Mouse (Mus musculus): Measurements from ENCODE around the gene Ak3. TPM values are rescaled to one million over a fixed set of nuclear protein-coding genes. Genes with fewer than 3 reads are reported as not detected.

The Ak3 gene
- polyA plus RNA-seq, 1 experiment: 62.8 TPM

- no peak overlapping the region for H3K4me2 ChIP-seq (ENCODE audit: low read depth)
- no peak for TF ChIP-seq MAX (IDR thresholded peaks at IDR 0.05; ENCODE audit: low read depth)
- TF ChIP-seq MYOG (IDR thresholded peaks at IDR 0.05; ENCODE audit: control insufficient read depth in 1 of 3, insufficient read depth in 1 of 3, insufficient read length in 2 of 3, low read depth in 2 of 3): no peak
- no peak for TF ChIP-seq E2F4 (IDR thresholded peaks at IDR 0.05; ENCODE audit: insufficient read depth)
- TF ChIP-seq SRF (IDR thresholded peaks at IDR 0.05; ENCODE audit: control insufficient read depth, insufficient read length, low read depth): no peak
- TF ChIP-seq REST (IDR thresholded peaks at IDR 0.05; ENCODE audit: insufficient read depth, insufficient read length): no peak
- no peak for TF ChIP-seq USF1 (IDR thresholded peaks at IDR 0.05; ENCODE audit: low read depth)
- no peak for TF ChIP-seq MYOD1 (IDR thresholded peaks at IDR 0.05; ENCODE audit: control insufficient read depth in 1 of 3, insufficient read length in 2 of 3, low read depth in 2 of 3)
- no peak for TF ChIP-seq POLR2A (IDR thresholded peaks at IDR 0.05; ENCODE audit: insufficient read length, low read depth)
- no peak for TF ChIP-seq POLR2AphosphoS2 (IDR thresholded peaks at IDR 0.05; ENCODE audit: insufficient read length, low read depth)
- TF ChIP-seq TCF3 (IDR thresholded peaks at IDR 0.05; ENCODE audit: insufficient read length, low read depth): no peak
- no peak for TF ChIP-seq CEBPB (IDR thresholded peaks at IDR 0.05; ENCODE audit: insufficient read depth, poor library complexity, severe bottlenecking)
- TF ChIP-seq TCF12 (IDR thresholded peaks at IDR 0.05; ENCODE audit: insufficient read depth, poor library complexity, severe bottlenecking): no peak
- H3K79me2 ChIP-seq (ENCODE audit: control insufficient read depth, insufficient read depth): no peaks in the 10 kb centered on the region
- no peak overlapping the region for H3K4me3 ChIP-seq
- H3K27me3 ChIP-seq (ENCODE audit: control insufficient read depth, insufficient read depth, insufficient read length): no peaks in the 10 kb centered on the region
- no peak overlapping the region for H3ac ChIP-seq (ENCODE audit: control insufficient read depth, insufficient read length)
- no peaks in the 10 kb centered on the region for H3K36me3 ChIP-seq (ENCODE audit: control insufficient read depth, insufficient read depth)
Observed at GRCm38 (mm10) chr19:29054594-29054993, 6.8 kb upstream of the Ak3 start.

GRCm38 (mm10) chr19:29052786-29053185, 5.0 kb upstream of the Ak3 start:
- TF ChIP-seq USF1 (IDR thresholded peaks at IDR 0.05; ENCODE audit: low read depth) (no peak), E2F4 (IDR thresholded peaks at IDR 0.05; ENCODE audit: insufficient read depth) (no peak), MAX (IDR thresholded peaks at IDR 0.05; ENCODE audit: low read depth) (no peak), REST (IDR thresholded peaks at IDR 0.05; ENCODE audit: insufficient read depth, insufficient read length) (no peak), POLR2A (IDR thresholded peaks at IDR 0.05; ENCODE audit: insufficient read length, low read depth) (no peak), MYOG (IDR thresholded peaks at IDR 0.05; ENCODE audit: control insufficient read depth in 1 of 3, insufficient read depth in 1 of 3, insufficient read length in 2 of 3, low read depth in 2 of 3) (no peak)
- H3K79me2 ChIP-seq (ENCODE audit: control insufficient read depth, insufficient read depth): no peaks in the 10 kb centered on the region
- H3K27me3 ChIP-seq (ENCODE audit: control insufficient read depth, insufficient read depth, insufficient read length): no peaks in the 10 kb centered on the region
- H3K4me2 ChIP-seq (ENCODE audit: low read depth): no peak overlapping the region
- H3ac ChIP-seq (ENCODE audit: control insufficient read depth, insufficient read length): no peak overlapping the region
- H3K4me3 ChIP-seq: no peak overlapping the region
- no peaks in the 10 kb centered on the region for H3K36me3 ChIP-seq (ENCODE audit: control insufficient read depth, insufficient read depth)

GRCm38 (mm10) chr19:29050186-29050980, 2.6 kb upstream of the Ak3 start:
- Histone ChIP-seq H3ac (ENCODE audit: control insufficient read depth, insufficient read length) (no peak overlapping the region), H3K4me2 (ENCODE audit: low read depth) (no peak overlapping the region), H3K79me2 (ENCODE audit: control insufficient read depth, insufficient read depth) (peaks cover 7% of the 10 kb centered on the region), H3K36me3 (ENCODE audit: control insufficient read depth, insufficient read depth) (no peaks in the 10 kb centered on the region), H3K27me3 (ENCODE audit: control insufficient read depth, insufficient read depth, insufficient read length) (no peaks in the 10 kb centered on the region), H3K4me3 (no peak overlapping the region)
- TF ChIP-seq E2F4 (IDR thresholded peaks at IDR 0.05; ENCODE audit: insufficient read depth) (no peak), POLR2AphosphoS2 (IDR thresholded peaks at IDR 0.05; ENCODE audit: insufficient read length, low read depth) (no peak), MYOD1 (IDR thresholded peaks at IDR 0.05; ENCODE audit: control insufficient read depth in 1 of 3, insufficient read length in 2 of 3, low read depth in 2 of 3) (no peak), TCF3 (IDR thresholded peaks at IDR 0.05; ENCODE audit: insufficient read length, low read depth) (no peak), MAX (IDR thresholded peaks at IDR 0.05; ENCODE audit: low read depth) (no peak), TCF12 (IDR thresholded peaks at IDR 0.05; ENCODE audit: insufficient read depth, poor library complexity, severe bottlenecking) (no peak), REST (IDR thresholded peaks at IDR 0.05; ENCODE audit: insufficient read depth, insufficient read length) (no peak), USF1 (IDR thresholded peaks at IDR 0.05; ENCODE audit: low read depth) (no peak), POLR2A (IDR thresholded peaks at IDR 0.05; ENCODE audit: insufficient read length, low read depth) (no peak), MYOG (IDR thresholded peaks at IDR 0.05; ENCODE audit: control insufficient read depth in 1 of 3, insufficient read depth in 1 of 3, insufficient read length in 2 of 3, low read depth in 2 of 3) (no peak), CEBPB (IDR thresholded peaks at IDR 0.05; ENCODE audit: insufficient read depth, poor library complexity, severe bottlenecking) (no peak), SRF (IDR thresholded peaks at IDR 0.05; ENCODE audit: control insufficient read depth, insufficient read length, low read depth) (no peak)

GRCm38 (mm10) chr19:29049401-29050075, 1.8 kb upstream of the Ak3 start:
- Histone ChIP-seq H3ac (ENCODE audit: control insufficient read depth, insufficient read length) (no peak overlapping the region), H3K4me3 (no peak overlapping the region), H3K36me3 (ENCODE audit: control insufficient read depth, insufficient read depth) (no peaks in the 10 kb centered on the region), H3K79me2 (ENCODE audit: control insufficient read depth, insufficient read depth) (peaks cover 7% of the 10 kb centered on the region), H3K4me2 (ENCODE audit: low read depth) (no peak overlapping the region), H3K27me3 (ENCODE audit: control insufficient read depth, insufficient read depth, insufficient read length) (no peaks in the 10 kb centered on the region)
- TF ChIP-seq MYOG (IDR thresholded peaks at IDR 0.05; ENCODE audit: control insufficient read depth in 1 of 3, insufficient read depth in 1 of 3, insufficient read length in 2 of 3, low read depth in 2 of 3) (no peak), REST (IDR thresholded peaks at IDR 0.05; ENCODE audit: insufficient read depth, insufficient read length) (no peak), CEBPB (IDR thresholded peaks at IDR 0.05; ENCODE audit: insufficient read depth, poor library complexity, severe bottlenecking) (0 out of 2 replicates have a peak, but pooled peaks have one; percentile 18)
